ENCODE assay signal across 8 mouse cellular contexts in the genomic region with DNA sequence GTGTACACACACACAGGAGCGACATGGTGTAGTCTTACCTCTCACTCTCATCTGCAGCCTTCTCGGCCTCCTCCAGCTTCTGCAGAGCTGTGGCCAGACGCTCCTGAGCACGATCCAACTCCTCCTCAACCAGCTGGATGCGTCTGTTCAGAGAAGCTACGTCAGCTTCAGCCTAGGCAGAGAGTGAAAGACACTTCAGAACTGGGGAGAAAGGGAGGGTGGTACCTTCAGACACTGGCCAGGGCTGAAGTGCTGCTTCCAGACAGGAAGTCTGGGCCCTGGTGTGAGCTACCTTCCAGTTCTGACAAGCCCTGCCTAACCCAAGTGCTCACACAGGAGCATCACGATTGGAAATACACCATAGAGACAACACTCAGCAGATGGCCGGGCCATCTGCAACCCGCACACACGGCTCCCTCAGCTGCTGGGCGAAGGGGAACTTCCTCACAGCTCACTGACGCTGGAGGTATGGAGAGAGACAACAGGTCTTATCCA. TPM values are rescaled to one million over a fixed set of nuclear protein-coding genes. Genes with fewer than 3 reads are reported as not detected.
A peak's percentile ranks its signal among the peaks of the same experiment; 100 is the strongest.
DNase-seq lines count a peak whose midpoint lies in the region; ATAC-seq lines count a peak whose summit lies in the region.

No protein-coding gene starts in this region.

- peaks cover 70% of the 10 kb centered on the region for H3K36me3 ChIP-seq in liver, embryonic 13.5 days
- H3K36me3 ChIP-seq in liver, embryonic 15.5 days (replicated peaks) = peaks cover 63% of the 10 kb centered on the region

- DNase-seq in liver, embryonic 13.5 days = no peak
- no peak for DNase-seq in liver
- DNase-seq in heart, postnatal 4 days = peak; percentile 70
- peak; percentile 81 for DNase-seq in telencephalon, adult 2 months (ENCODE audit: low read depth, low spot score)
- DNase-seq in embryo, embryonic 10.5 days (ENCODE audit: low spot score) = no peak
- DNase-seq in natural killer cell, adult 2 months (ENCODE audit: low spot score in 2 of 2) = no peak

- WGBS in liver, embryonic 13.5 days (ENCODE audit: insufficient replicate concordance) = 67% methylated on average over 12 of the region's 12 CpGs
- 61% methylated on average over 12 of the region's 12 CpGs for WGBS in liver, embryonic 15.5 days (ENCODE audit: insufficient replicate concordance)

- peaks cover 50% of the 10 kb centered on the region for H3K4me1 ChIP-seq in liver, embryonic 13.5 days (replicated peaks)
- peaks cover 50% of the 10 kb centered on the region for H3K4me1 ChIP-seq in liver, embryonic 15.5 days (replicated peaks)

- no peak overlapping the region for H3K9ac ChIP-seq in liver, embryonic 13.5 days
- no peak overlapping the region for H3K9ac ChIP-seq in liver, embryonic 15.5 days

- H3K27ac ChIP-seq in liver, embryonic 13.5 days = peak overlapping the region; percentile 69
- H3K27ac ChIP-seq in liver, embryonic 15.5 days (replicated peaks) = peak overlapping the region; percentile 49; the same call in 1 of the 2 replicates

- no peak for ATAC-seq in liver, embryonic 13.5 days (ENCODE audit: low read depth)
- peak; percentile 52 for ATAC-seq in common myeloid progenitor, adult 5-6 weeks (replicated peaks; ENCODE audit: low read depth, poor library complexity, severe bottlenecking)
- ATAC-seq in liver, embryonic 15.5 days (ENCODE audit: insufficient read depth) = no peak

- no peak overlapping the region for H3K4me3 ChIP-seq in liver, embryonic 13.5 days (replicated peaks)
- H3K4me3 ChIP-seq in liver, embryonic 15.5 days (replicated peaks) = no peak overlapping the region

- no peaks in the 10 kb centered on the region for H3K27me3 ChIP-seq in liver, embryonic 13.5 days
- no peaks in the 10 kb centered on the region for H3K27me3 ChIP-seq in liver, embryonic 15.5 days

- H3K4me2 ChIP-seq in liver, embryonic 13.5 days = no peak overlapping the region
- H3K4me2 ChIP-seq in liver, embryonic 15.5 days = no peak overlapping the region

- peaks cover 11% of the 10 kb centered on the region for H3K9me3 ChIP-seq in liver, embryonic 13.5 days (replicated peaks)
- peaks cover 7% of the 10 kb centered on the region for H3K9me3 ChIP-seq in liver, embryonic 15.5 days (replicated peaks)

RNA-seq across cellular contexts. Expression of gene Tpm1, which starts 13.2 kb away (rescaled TPM):
- 168 and 198 TPM in 2 replicates for polyA plus RNA-seq in liver, embryonic 13.5 days (2015; fragmentation: Nextera tagmentation; extraction: Ambion mirVana)
- total RNA-seq in common myeloid progenitor, adult 5-6 weeks (2017) = 101 and 111 TPM in 2 replicates
- 1,000 to 10,000 TPM; 7,269 to 8,107 TPM for total RNA-seq in heart, postnatal 4 days (2021)
- 117 and 136 TPM in 2 replicates for polyA plus RNA-seq in liver, embryonic 15.5 days (2015; fragmentation: Nextera tagmentation; extraction: Ambion mirVana)

Comparison
In these comparisons a context has a peak if more than half of its experiments do, and no peak if none do; other contexts are left out.
1. DNase-seq: peak in heart, postnatal 4 days (single experiment) and telencephalon, adult 2 months (single experiment); none in liver, embryonic 13.5 days (single experiment), liver (single experiment), embryo, embryonic 10.5 days (single experiment) and natural killer cell, adult 2 months (0 of 2).
2. RNA of gene Tpm1, which starts 13.2 kb away (total RNA-seq): 7,269 to 8,107 TPM in heart, postnatal 4 days; 101 to 111 TPM in common myeloid progenitor, adult 5-6 weeks; every median in the first group is over 10 times any median in the second.